Mouse (Mus musculus) 3T3-L1 (cell line): ENCODE measurements around the gene Bsn.
A peak's percentile ranks its signal among the peaks of the same experiment; 100 is the strongest.

Experiments used
- DNase-seq: peaks from one replicate; pipeline ENCODE4 v3.0.0-alpha.2; 2015; ENCODE audit warnings: low read depth, low spot score

Bsn gene

GRCm38 (mm10) chr9:108054331-108055040 is 135.7 kb downstream of the Bsn start:
- no peak for DNase-seq

- DNase-seq: no peak
Measured at GRCm38 (mm10) chr9:108053665-108054225, 136.4 kb downstream of the Bsn start.

- peak; percentile 98 for DNase-seq
Measured at GRCm38 (mm10) chr9:108052885-108053664, 137.1 kb downstream of the Bsn start, which contains the start of gene Amigo3. TSS of gene Amigo3 (plus strand) at chr9:108053159.

- no peak for DNase-seq
Measured at GRCm38 (mm10) chr9:108052411-108052810, 137.8 kb downstream of the Bsn start.

GRCm38 (mm10) chr9:108051931-108052220 is 138.3 kb downstream of the Bsn start:
- no peak for DNase-seq

- no peak for DNase-seq
Measured at GRCm38 (mm10) chr9:108051184-108051930, 138.8 kb downstream of the Bsn start.

- DNase-seq: peak; percentile 44
Measured at GRCm38 (mm10) chr9:108049561-108050251, 140.5 kb downstream of the Bsn start.

- peak; percentile 98 for DNase-seq
Measured at GRCm38 (mm10) chr9:108049016-108049455, 141.1 kb downstream of the Bsn start, which contains the start of gene Gmppb. TSS of gene Gmppb (plus strand) at chr9:108049242.

GRCm38 (mm10) chr9:108048566-108048955 is 141.6 kb downstream of the Bsn start:
- peak; percentile 46 for DNase-seq

- DNase-seq: no peak
Measured at GRCm38 (mm10) chr9:108047601-108048565, 142.3 kb downstream of the Bsn start.

- DNase-seq: no peak
Measured at GRCm38 (mm10) chr9:108046582-108046981, 143.6 kb downstream of the Bsn start.
